Mouse (Mus musculus): Measurements from ENCODE around the gene Tfr2. TPM values are rescaled to one million over a fixed set of nuclear protein-coding genes. Genes with fewer than 3 reads are reported as not detected.

The Tfr2 gene
- 0.61 TPM in 1 of 2 replicates, not detected in the other for total RNA-seq (2017)

DNA sequence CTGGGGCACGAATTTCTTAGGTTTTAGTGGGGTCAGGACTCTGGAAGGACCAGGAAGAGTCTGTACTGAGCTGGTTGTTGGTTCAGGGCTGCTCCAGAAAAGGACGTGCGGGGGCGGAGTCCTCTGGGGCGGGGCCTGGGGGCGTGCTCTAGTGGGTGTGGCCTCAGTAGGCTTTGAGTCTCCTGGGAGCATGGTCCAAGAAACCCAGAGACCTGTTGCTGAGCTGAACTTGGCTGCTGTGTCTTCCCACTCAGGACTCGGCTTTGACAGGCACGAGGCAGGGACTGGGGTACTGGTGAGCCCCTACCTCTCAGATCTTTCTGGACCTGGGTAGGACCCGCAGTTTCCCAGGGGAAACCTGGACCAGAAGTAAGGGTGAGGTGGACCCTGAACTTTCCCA, at the start of gene Tfr2:
Tfr2 (plus strand) TSS at position 176 of the 400 bp plus-strand sequence.
- peak; percentile 46 for ATAC-seq (ENCODE audit: extremely low read depth, insufficient number of reproducible peaks, low FRiP score, poor library complexity, severe bottlenecking)

GRCm38 (mm10) chr5:137521861-137522260, 47.8 kb upstream of the Tfr2 start:
- ATAC-seq (ENCODE audit: extremely low read depth, insufficient number of reproducible peaks, low FRiP score, poor library complexity, severe bottlenecking): no peak

- no peak for ATAC-seq (ENCODE audit: extremely low read depth, insufficient number of reproducible peaks, low FRiP score, poor library complexity, severe bottlenecking)
Measured at GRCm38 (mm10) chr5:137522711-137523110, 46.9 kb upstream of the Tfr2 start.

GRCm38 (mm10) chr5:137523396-137524250, 46.0 kb upstream of the Tfr2 start:
- no peak for ATAC-seq (ENCODE audit: extremely low read depth, insufficient number of reproducible peaks, low FRiP score, poor library complexity, severe bottlenecking)

- no peak for ATAC-seq (ENCODE audit: extremely low read depth, insufficient number of reproducible peaks, low FRiP score, poor library complexity, severe bottlenecking)
Measured at GRCm38 (mm10) chr5:137524251-137524515, 45.5 kb upstream of the Tfr2 start.

DNA sequence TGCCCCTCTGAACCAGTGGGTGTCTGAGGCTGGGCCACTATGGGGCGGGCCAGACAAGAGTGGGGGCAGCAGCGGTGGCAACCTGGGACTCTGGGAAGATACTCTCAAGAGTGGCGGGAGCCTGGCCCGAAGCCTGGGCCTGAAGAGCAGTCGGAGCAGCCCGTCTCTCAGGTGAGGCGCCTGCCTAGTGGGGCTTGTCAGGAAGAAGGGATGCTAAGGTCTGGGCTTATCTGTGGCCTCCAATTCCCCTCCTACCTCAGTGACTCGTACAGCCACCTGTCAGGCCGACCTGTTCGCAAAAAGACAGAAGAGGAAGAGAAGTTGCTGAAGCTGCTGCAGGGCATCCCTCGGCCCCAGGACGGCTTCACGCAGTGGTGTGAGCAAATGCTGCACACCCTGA, 45.0 kb upstream of the Tfr2 start:
- ATAC-seq (ENCODE audit: extremely low read depth, insufficient number of reproducible peaks, low FRiP score, poor library complexity, severe bottlenecking): no peak

DNA sequence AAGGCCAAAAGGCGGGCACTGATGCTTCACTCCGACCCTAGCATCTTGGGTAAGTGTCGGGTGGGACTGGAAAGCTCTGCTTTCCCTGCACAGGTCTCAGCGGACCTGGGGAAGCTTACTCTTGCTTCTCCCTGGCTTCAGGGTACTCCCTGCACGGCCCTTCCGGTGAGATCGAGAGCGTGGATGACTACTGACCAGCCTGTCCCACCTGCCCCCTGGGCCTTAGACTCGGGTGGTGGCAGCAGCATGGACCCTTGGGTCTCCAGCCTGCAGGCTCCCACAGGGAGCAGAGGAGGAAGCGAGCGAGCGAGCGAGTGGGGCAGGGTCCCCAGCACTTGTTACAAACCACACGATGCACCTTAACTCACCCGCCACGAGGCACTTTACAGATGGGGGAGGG, 44.1 kb upstream of the Tfr2 start:
- ATAC-seq (ENCODE audit: extremely low read depth, insufficient number of reproducible peaks, low FRiP score, poor library complexity, severe bottlenecking): no peak

DNA sequence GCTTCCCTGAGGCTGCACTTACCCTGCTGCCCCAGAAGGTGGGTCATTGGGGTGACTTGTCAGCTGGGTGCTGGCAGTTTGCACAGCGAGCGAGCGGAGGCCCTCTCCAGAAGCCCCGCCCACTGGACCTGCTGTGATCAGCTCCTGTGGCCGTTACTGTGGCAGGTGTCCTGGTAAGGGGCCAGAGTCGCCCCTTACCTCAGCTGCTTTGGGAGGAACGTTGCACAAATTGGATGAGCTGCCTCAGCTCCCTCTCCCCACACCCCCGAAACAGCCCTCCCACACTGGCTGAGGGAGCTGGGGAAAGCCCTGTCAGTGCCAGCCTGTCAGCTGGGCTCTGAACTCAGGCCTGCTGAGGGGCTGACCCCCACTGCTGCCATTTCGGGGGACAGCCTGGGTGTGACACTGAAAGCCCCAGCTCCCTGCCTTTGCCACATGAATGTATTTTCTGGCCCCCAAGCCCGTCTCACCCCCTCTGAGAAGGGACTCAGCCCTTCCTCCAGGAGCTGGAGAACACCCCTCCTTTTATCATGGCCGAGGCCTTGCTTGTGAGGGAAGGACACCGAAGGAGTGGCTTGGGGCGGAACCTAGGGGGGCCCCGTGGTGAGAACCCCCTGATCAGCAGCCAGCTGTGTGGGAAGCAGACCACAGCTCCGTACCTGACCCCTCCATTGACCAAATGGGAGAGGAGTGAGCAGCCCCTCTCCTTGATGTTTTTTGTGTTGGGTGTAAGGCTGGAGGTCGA, 43.3 kb upstream of the Tfr2 start:
- no peak for ATAC-seq (ENCODE audit: extremely low read depth, insufficient number of reproducible peaks, low FRiP score, poor library complexity, severe bottlenecking)

- no peak for ATAC-seq (ENCODE audit: extremely low read depth, insufficient number of reproducible peaks, low FRiP score, poor library complexity, severe bottlenecking)
Measured at GRCm38 (mm10) chr5:137527413-137527812, 42.2 kb upstream of the Tfr2 start.

GRCm38 (mm10) chr5:137528247-137528968, 41.2 kb upstream of the Tfr2 start:
- ATAC-seq (ENCODE audit: extremely low read depth, insufficient number of reproducible peaks, low FRiP score, poor library complexity, severe bottlenecking): no peak

DNA sequence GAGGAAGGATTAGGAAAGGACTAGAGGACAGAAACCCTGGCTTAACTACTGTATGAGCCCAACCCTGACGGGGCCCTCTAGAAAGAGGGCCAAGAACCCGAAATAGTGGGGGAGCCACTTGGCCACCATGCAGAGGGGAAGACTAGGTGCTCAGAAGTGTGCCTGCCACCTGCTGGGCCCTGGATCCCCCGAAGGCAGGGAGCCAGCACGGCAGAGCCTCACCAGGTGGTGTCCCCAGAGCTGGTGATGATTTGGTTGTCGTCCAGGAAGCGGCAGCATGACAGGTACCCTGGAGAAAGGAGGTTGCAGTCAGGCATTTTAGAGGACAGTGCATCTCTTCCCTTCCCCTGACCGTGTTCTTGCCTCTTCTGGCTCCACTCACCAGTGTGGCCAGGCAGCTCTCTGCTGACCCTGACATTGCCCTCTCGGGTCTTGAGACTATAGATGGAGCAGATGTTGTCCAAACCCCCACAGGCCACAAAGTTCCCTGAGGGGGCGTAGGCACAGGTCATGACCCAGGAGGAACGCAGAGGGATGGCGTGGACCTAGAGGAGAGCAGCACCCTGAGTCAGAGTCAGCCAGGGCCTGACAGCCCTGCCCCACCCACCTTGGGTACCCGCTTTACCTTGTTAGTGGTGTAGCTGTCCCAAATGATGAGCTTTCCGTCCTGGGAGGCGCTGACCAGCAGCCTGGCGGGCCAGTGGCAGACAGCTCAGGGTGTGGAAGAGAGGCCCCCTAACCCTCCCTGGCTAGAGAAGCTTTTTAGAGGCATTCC, 40.2 kb upstream of the Tfr2 start:
- ATAC-seq (ENCODE audit: extremely low read depth, insufficient number of reproducible peaks, low FRiP score, poor library complexity, severe bottlenecking): no peak

DNA sequence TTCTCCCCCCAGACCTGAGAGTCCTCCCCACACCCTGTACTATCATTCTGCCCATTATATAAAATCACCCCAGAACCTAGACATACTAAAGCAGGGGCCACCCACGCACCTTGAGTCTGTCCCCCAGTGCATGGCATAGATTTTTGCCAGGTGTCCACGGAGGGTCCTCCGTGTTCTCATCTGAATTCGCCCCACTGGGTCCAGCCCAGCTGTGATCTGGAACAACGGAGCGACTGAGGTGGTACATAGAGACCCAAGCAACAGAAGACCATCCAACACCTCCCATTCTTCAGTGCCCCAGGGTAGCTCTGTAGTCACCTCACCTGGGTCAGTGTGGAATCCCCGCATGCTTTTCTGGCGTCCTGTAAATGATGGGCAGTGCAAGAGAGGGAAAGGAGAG, 39.6 kb upstream of the Tfr2 start:
- no peak for ATAC-seq (ENCODE audit: extremely low read depth, insufficient number of reproducible peaks, low FRiP score, poor library complexity, severe bottlenecking)

DNA sequence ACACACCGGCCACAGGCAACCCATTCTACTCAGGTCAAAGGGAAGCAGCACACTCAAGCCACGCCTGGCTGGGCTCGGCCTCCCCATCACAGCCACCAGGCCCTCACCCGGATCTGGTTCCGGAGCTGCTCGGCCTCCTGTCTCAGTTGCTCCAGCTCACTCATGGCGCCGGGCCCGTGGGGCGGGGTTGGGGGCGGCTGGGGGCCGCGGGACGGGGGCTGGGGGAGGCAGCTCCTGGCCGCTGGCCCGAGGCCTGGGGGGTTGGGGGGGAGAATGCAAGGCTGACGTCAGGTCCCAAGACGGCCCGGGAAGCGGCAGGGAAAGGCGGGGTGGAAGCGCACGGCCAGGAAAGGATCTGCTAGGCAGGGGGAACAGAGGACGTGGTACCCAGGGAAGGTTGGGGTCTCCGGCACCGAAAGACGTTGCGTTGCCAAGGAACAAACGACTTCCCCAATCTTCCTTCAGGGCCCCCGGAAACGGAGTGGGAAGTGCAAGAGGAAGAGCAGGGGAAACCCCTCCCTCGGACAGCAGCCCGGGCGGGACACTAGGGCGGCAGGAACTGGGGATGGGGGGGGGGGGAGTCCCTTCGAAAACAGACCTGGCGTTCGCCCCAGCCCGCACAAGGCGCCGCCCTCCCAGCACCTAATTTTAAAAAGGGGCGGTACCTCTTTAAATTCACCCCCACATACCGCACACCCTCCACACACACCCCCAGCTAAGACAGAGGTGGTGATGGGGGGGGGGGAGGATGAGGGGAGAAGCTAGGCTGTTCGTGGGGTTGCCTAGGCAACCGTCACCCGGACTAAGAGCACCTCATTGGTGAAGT, 38.8 kb upstream of the Tfr2 start:
- peak; percentile 57 for ATAC-seq (ENCODE audit: extremely low read depth, insufficient number of reproducible peaks, low FRiP score, poor library complexity, severe bottlenecking)

- no peak for ATAC-seq (ENCODE audit: extremely low read depth, insufficient number of reproducible peaks, low FRiP score, poor library complexity, severe bottlenecking)
Measured at GRCm38 (mm10) chr5:137531414-137532130, 38.1 kb upstream of the Tfr2 start.

GRCm38 (mm10) chr5:137532131-137532807, 37.4 kb upstream of the Tfr2 start:
- no peak for ATAC-seq (ENCODE audit: extremely low read depth, insufficient number of reproducible peaks, low FRiP score, poor library complexity, severe bottlenecking)

GRCm38 (mm10) chr5:137532808-137533116, 36.9 kb upstream of the Tfr2 start:
- ATAC-seq (ENCODE audit: extremely low read depth, insufficient number of reproducible peaks, low FRiP score, poor library complexity, severe bottlenecking): no peak

- ATAC-seq (ENCODE audit: extremely low read depth, insufficient number of reproducible peaks, low FRiP score, poor library complexity, severe bottlenecking): peak; percentile 75
Measured at GRCm38 (mm10) chr5:137533117-137533827, 36.4 kb upstream of the Tfr2 start, which contains the start of the genes Epo and Gnb2. Epo (minus strand) TSS chr5:137533242. Gnb2 (minus strand) TSS chr5:137533510.
